Mouse (Mus musculus) monocyte, adult 5-6 weeks (primary cell): ENCODE data around the gene Wdr62. TPM values are rescaled to one million over a fixed set of nuclear protein-coding genes. Genes with fewer than 3 reads are reported as not detected.

Experiments used
- ATAC-seq: fragments of 153-309, 156-312 bp; replicated peaks from 2 replicates; pipeline ENCODE4 v1.8.0; 2017; ENCODE audit warnings: mild to moderate bottlenecking; ENCODE audit not compliant: low TSS enrichment, insufficient number of reproducible peaks, severe bottlenecking, poor library complexity, low FRiP score
- total RNA-seq: library from RNA; stranded (forward); fragments of 200-1000, 200-491, 200-594 nt; gene quantifications from 3 replicates; pipeline ENCODE4 v1.2.3, GENCODE M21; 2017

Wdr62 gene
- total RNA-seq, 1 experiment from 2014 or later = 1.3 TPM

DNA sequence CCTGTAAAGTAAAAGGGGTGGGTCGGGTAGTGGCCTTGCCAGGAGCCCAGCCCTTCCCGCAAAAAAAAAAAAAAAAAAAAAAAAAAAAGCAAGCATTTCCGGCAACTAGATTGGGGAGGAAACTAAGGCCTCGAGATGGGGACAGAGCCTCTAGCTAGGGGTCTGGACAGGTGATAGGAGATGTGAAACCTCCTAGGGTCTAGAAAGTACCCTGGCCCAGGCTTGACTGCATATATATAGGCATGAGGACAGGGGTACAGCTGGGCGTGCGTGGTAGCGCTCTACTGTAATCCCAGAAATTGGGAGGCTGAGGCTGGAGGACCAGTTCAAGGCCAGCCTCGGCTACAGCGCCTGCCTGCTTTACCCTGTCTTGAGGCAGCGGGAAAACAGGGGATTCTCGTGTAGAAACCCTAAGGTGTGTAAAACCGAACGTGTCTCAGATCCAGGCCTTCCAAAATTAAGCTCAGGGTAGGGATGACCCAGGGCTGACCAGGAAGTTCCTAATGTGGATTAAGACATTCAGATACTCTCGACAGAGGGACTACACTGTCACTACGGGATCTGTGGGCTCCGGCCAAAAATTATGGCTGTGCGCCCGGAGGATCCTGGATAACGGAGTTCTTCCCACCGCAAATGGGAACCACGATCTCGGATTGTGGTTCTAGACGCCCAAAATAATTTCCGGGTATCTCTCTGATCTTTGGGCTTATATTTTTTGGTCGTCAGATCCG, 86.0 kb downstream of the Wdr62 start:
- ATAC-seq = no peak

- ATAC-seq = peak; percentile 67
These were observed 86.6 kb downstream of the Wdr62 start for GRCm38 (mm10) chr7:30193581-30194100.

DNA sequence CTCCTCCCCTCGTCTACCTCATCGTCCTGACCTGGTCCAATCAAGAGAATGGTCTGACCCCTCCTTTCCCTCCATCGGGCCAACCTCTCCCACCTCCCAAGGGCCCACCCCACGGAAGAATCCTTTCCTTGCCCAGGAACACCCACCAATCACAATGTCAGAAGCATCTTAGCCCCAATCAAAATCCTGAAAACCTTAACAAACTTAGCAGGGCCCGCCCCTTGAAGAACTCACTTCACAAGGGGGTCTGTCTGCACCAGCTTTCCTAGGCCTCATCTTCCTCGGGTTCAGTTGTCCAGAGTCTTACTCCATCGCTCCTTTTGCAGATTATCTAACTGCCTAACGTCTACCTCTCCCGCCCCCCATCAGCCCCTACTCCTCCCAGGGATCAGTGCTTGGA, 87.2 kb downstream of the Wdr62 start:
- ATAC-seq = no peak

DNA sequence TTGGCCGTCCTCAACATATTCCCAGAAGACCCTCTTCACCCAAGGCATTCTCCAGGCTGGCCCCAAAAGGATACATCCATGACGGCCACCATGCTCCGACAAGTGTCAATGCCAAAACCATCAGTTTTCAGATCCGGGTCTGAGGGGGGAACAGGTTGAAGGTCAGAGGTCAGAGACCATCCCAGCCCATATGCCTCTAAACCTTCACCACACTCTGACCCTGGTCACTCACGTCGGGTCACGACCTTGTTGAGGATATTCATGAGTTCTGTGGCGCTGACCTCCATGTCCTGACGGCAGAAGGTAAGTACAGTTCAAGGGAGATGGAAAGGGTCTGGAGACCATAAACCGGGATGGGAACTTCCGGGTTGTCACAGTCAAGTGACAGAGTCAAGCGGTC, 88.1 kb downstream of the Wdr62 start:
- no peak for ATAC-seq

Other genes starting within 250 kb of the Wdr62 start
- gene Zfp14, start 229.0 kb downstream of the Wdr62 start, total RNA-seq = 0.85 to 3.6 TPM (median 1.7 TPM) in 3 replicates
- 3.8 to 9.1 TPM (median 4.3 TPM) in 3 replicates for gene Zfp82, start 207.5 kb downstream of the Wdr62 start, total RNA-seq
- not detected in 3 replicates for gene Gm26920, start 190.0 kb downstream of the Wdr62 start, total RNA-seq
- gene Zfp566, start 189.9 kb downstream of the Wdr62 start, total RNA-seq = 0.43 to 3.1 TPM in 2 of 3 replicates, not detected in the other
- gene Zfp260, start 185.6 kb downstream of the Wdr62 start, total RNA-seq = 12.9 to 53.8 TPM (median 19.3 TPM) in 3 replicates
- gene Zfp382, start 158.5 kb downstream of the Wdr62 start, total RNA-seq = 3.6 to 16.7 TPM (median 6.6 TPM) in 3 replicates
- gene Zfp146, start 110.7 kb downstream of the Wdr62 start, total RNA-seq = 26.9 to 47.7 TPM (median 40.3 TPM) in 3 replicates
- not detected in 3 replicates for gene Cox7a1, start 96.3 kb downstream of the Wdr62 start, total RNA-seq
- 217 to 229 TPM (median 219 TPM) in 3 replicates for gene Capns1, start 81.6 kb downstream of the Wdr62 start, total RNA-seq
- gene Polr2i, start 48.5 kb downstream of the Wdr62 start, total RNA-seq = 29.5 to 52.1 TPM (median 49.3 TPM) in 3 replicates
- gene Tbcb, start 48.1 kb downstream of the Wdr62 start, total RNA-seq = 32.7 to 60.7 TPM (median 37.0 TPM) in 3 replicates
- gene Ovol3, start 44.7 kb downstream of the Wdr62 start, total RNA-seq = not detected in 3 replicates
- 1.0 to 3.2 TPM in 2 of 3 replicates, not detected in the other for gene Thap8, start 325 bp downstream of the Wdr62 start, total RNA-seq
- 2.2 TPM in 1 of 3 replicates, not detected in the others for gene Clip3, start 11.3 kb upstream of the Wdr62 start, total RNA-seq
- gene Alkbh6, start 28.3 kb upstream of the Wdr62 start, total RNA-seq = 27.8 to 47.4 TPM (median 35.8 TPM) in 3 replicates
- 3.0 TPM in 1 of 3 replicates, not detected in the others for gene Syne4, start 34.4 kb upstream of the Wdr62 start, total RNA-seq
- gene E130208F15Rik, start 41.3 kb upstream of the Wdr62 start, total RNA-seq = 2.2 to 10.7 TPM (median 8.0 TPM) in 3 replicates
- gene Sdhaf1, start 43.5 kb upstream of the Wdr62 start, total RNA-seq = 11.3 to 13.7 TPM (median 11.5 TPM) in 3 replicates
- not detected in 3 replicates for gene Lrfn3, start 82.4 kb upstream of the Wdr62 start, total RNA-seq
- gene Tyrobp, start 133.3 kb upstream of the Wdr62 start, total RNA-seq = 1,651 to 1,754 TPM (median 1,724 TPM) in 3 replicates
- gene Hcst, start 139.4 kb upstream of the Wdr62 start, total RNA-seq = 44.2 to 97.2 TPM (median 67.5 TPM) in 3 replicates
- gene Nfkbid, start 141.3 kb upstream of the Wdr62 start, total RNA-seq = 25.9 to 48.3 TPM (median 34.1 TPM) in 3 replicates
- 0.68 TPM in 1 of 3 replicates, not detected in the others for gene Aplp1, start 165.1 kb upstream of the Wdr62 start, total RNA-seq
- gene Kirrel2, start 177.3 kb upstream of the Wdr62 start, total RNA-seq = not detected in 3 replicates
- not detected in 3 replicates for gene Nphs1, start 177.9 kb upstream of the Wdr62 start, total RNA-seq
- gene Prodh2, start 213.2 kb upstream of the Wdr62 start, total RNA-seq = not detected in 3 replicates